Mouse (Mus musculus): ENCODE results near the gene Zbtb7a. TPM values are rescaled to one million over a fixed set of nuclear protein-coding genes. Genes with fewer than 3 reads are reported as not detected.

Gene Zbtb7a
- polyA plus RNA-seq, 1 experiment from 2014 or later, result 16.2 TPM

DNA sequence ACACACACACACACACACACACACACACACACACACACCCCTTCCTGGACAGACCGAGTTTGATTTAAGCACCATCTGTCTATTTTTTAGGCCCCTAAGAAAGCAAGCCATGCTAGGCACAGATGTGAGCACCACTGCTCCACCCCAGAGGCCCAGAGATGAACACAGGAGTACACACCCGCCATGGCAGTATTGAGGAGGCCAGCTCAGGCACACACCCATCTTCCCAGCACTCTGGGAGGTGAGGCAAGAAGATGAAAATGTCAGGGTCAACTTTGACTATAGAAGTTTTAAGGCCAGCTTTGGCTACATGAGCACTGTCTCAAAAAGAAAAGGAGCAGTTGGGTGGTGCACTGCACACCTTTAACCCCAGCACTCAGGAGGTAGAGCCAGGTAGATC is 12.1 kb upstream of the Zbtb7a start:
- 90% methylated on average over 2 of the region's 2 CpGs for whole genome bisulfite sequencing
- Histone ChIP-seq H3K4me3 (no peak overlapping the region), H3K36me3 (replicated peaks) (peaks cover 50% of the 10 kb centered on the region), H3K9ac (no peak overlapping the region), H3K4me1 (no peaks in the 10 kb centered on the region), H3K27me3 (replicated peaks) (no peaks in the 10 kb centered on the region), H3K9me3 (no peaks in the 10 kb centered on the region), H3K4me2 (no peak overlapping the region), H3K27ac (no peak overlapping the region)
- no peak for ATAC-seq (replicated peaks)

DNA sequence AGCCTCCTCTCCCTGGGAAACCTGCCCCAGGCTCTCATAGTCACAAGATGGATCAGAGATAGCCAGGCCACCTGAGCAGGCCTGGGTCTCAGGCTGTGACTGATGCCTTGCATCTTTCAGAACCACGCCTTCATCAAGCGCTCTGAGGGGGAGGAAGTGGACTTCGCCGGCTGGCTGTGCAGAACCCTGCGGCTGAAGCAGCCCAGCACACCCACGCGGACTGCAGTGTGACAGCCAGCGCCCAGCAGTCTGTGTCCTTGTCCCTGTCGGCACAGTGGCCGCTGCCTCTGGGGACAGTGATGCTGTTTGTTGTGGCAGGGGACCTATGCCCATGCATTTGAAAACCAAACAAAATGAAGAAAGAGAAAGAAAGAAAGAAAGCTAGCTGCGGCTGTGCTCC is 11.5 kb upstream of the Zbtb7a start:
- peaks cover 3% of the 10 kb centered on the region; the same call in 1 of the 2 replicates for H3K27me3 ChIP-seq (replicated peaks)
- H3K9me3 ChIP-seq, result no peaks in the 10 kb centered on the region
- H3K4me1 ChIP-seq, result peaks cover 1% of the 10 kb centered on the region; the same call in 1 of the 2 replicates
- H3K4me2 ChIP-seq, result no peak overlapping the region
- H3K36me3 ChIP-seq (replicated peaks), result peaks cover 46% of the 10 kb centered on the region
- H3K4me3 ChIP-seq, result no peak overlapping the region
- no peak overlapping the region for H3K9ac ChIP-seq
- 86% methylated on average over 11 of the region's 11 CpGs for WGBS
- no peak overlapping the region for H3K27ac ChIP-seq
- no peak for ATAC-seq (replicated peaks)

DNA sequence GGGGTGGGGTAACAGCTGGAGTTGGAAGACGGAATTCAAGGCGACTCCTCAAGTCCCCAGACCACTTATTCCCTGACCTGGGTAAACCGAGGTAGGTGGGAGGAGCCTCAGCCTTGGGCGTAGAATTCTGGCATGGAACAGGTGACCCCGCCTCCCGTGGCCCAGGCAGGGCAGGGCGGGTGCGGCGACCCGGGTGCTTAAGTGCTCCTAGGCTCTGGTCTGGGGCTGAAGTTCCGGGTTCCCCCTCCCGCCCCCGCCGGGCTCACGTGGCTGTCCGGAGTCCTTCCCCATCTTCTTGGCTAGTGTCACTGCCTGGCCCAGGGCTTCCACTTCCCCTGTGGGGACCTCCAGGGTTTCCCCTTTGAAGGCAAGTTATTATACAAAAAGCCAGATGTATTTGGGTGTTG is 836 bp upstream of the Zbtb7a start:
- Histone ChIP-seq H3K36me3 (replicated peaks) (no peaks in the 10 kb centered on the region), H3K4me1 (peaks cover 32% of the 10 kb centered on the region), H3K27ac (no peak overlapping the region), H3K4me2 (no peak overlapping the region), H3K4me3 (no peak overlapping the region), H3K9ac (no peak overlapping the region), H3K9me3 (no peaks in the 10 kb centered on the region), H3K27me3 (replicated peaks) (peaks cover 33% of the 10 kb centered on the region)
- ATAC-seq (replicated peaks), result no peak
- WGBS, result under 1% methylated on average over 16 of the region's 16 CpGs

DNA sequence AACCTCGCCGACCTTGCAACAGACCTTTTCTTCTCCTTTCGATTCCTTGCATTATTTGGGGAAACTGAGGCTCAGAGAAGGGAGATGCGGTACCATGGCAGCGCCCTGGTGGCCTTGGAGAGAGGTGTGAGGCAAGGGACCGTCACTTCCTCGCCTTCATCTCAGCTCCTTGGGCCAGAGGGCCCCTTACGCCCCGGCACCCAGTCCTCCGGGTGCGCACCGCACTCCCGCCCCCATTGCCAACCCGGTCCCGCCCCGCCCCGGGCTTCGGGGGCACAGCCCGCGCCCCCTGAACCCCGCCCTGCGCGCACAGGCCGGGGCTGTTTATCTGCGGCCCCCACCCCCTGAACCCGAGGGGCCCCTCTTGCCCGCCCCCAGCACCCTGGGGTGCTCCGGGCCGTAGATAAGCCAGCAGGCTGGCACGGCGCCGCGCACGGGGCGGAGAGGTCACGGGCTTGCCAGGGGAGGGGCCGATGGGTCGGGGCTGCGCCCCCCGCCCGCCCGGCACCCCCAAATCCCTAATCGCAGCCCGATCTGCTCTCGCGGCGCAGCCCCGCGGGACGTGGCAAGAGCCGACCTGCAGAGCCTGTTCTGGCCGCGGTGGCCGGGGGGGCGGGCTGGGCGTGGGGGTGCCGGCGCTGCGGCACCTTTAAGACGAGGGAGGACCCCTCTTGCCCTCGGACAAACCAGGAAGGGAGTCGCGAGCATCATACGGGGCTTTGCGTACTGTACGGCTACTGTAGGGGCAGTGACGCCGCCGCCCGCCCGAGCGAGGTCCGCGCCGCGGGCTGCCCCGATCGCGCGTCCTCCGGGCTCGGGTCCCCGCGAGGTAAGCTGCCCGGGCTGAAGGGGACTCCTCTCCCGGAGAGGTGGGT is 1.0 kb downstream of the Zbtb7a start:
- H3K4me2 ChIP-seq, result peak overlapping the region; percentile 92
- H3K9ac ChIP-seq, result peak overlapping the region; percentile 81
- H3K27ac ChIP-seq, result peak overlapping the region; percentile 90
- ATAC-seq (replicated peaks), result peak; percentile 21
- H3K27me3 ChIP-seq (replicated peaks), result peaks cover 23% of the 10 kb centered on the region
- peak overlapping the region; percentile 87 for H3K4me3 ChIP-seq
- H3K4me1 ChIP-seq, result peaks cover 44% of the 10 kb centered on the region
- no peaks in the 10 kb centered on the region for H3K9me3 ChIP-seq
- no peaks in the 10 kb centered on the region for H3K36me3 ChIP-seq (replicated peaks)
- under 1% methylated on average over 69 of the region's 86 CpGs for WGBS

DNA sequence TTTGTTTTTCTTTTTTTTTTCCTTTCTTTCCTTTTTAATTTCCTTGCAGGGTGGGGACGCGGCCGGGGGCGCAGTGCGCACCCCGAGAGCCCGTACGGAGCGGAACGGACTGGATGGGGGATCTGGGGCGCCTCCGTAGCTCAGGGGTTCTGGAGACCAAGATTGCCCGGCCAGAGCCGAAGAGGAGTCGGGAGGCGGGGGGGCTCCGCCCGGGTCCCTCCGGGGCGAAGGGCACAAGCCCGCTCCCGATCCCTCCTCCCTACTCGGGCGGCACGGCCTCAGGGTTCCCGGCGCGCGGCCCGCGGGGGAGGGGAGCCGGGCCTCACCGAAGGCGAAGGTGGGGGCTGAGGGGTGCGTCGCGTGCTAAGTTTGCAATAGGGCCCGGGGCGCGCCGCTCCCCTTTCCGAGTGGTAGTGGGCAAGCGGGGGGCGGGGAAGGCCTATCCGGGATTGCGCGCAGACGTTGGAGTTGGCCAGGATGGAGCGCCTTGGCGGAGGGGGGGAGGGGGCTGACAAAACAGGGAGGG is 1.7 kb downstream of the Zbtb7a start:
- WGBS, result under 1% methylated on average over 43 of the region's 50 CpGs
- peak overlapping the region; percentile 90 for H3K27ac ChIP-seq
- peaks cover 51% of the 10 kb centered on the region for H3K4me1 ChIP-seq
- ATAC-seq (replicated peaks), result peak; percentile 58
- H3K27me3 ChIP-seq (replicated peaks), result peaks cover 23% of the 10 kb centered on the region
- H3K4me3 ChIP-seq, result peak overlapping the region; percentile 87
- no peaks in the 10 kb centered on the region for H3K9me3 ChIP-seq
- peak overlapping the region; percentile 81 for H3K9ac ChIP-seq
- peak overlapping the region; percentile 92 for H3K4me2 ChIP-seq
- H3K36me3 ChIP-seq (replicated peaks), result no peaks in the 10 kb centered on the region

DNA sequence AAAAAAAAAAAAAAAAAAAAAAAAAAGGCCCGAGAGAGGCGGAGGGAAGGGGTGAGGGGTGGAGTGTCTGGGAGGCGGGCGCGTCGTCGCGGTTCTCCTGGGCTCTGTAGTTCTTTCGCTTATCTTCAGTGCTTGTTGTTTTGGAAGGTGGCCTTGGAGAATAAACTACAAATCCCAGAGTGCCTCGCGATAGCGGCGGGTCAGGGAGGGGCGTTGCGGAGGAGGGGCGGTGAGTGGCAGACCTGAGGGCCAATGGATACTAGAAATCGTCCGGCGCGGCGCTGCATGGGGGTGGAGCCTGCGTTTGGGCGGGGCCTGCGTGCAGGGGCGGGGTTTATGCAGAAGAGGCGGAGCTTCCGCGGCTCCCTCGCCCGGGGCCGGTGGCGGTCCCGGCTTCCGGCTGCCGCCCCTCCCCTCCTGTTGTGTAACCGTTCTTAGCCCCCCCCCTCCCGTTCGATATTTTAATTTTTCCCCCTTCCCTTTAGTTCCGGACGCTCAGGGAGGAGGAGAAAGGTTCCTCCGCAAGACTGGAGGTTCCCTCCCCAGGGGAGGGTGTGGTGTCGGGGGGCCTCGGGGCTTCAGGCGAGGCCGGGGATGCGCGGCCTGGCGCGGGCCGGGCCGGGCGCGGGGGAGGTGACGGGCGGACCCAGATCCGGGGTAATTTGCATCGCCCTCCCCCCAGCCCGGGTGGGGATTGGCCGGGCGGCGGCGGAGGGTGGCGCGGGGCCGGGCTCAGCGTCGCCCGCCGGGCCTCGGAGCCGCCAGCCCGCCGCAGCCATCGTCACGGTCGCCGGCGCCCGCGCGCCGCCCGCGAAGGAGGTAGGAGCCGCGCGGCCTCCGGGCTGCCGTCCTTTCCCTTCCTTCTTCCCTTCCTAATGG is 2.5 kb downstream of the Zbtb7a start:
- peak overlapping the region; percentile 92 for H3K4me2 ChIP-seq
- peak overlapping the region; percentile 81 for H3K9ac ChIP-seq
- H3K36me3 ChIP-seq (replicated peaks), result no peaks in the 10 kb centered on the region
- peaks cover 57% of the 10 kb centered on the region for H3K4me1 ChIP-seq
- no peaks in the 10 kb centered on the region for H3K9me3 ChIP-seq
- H3K27me3 ChIP-seq (replicated peaks), result peaks cover 23% of the 10 kb centered on the region
- under 1% methylated on average over 79 of the region's 89 CpGs for WGBS
- peak overlapping the region; percentile 90 for H3K27ac ChIP-seq
- H3K4me3 ChIP-seq, result peak overlapping the region; percentile 87
- ATAC-seq (replicated peaks), result peak; percentile 90

DNA sequence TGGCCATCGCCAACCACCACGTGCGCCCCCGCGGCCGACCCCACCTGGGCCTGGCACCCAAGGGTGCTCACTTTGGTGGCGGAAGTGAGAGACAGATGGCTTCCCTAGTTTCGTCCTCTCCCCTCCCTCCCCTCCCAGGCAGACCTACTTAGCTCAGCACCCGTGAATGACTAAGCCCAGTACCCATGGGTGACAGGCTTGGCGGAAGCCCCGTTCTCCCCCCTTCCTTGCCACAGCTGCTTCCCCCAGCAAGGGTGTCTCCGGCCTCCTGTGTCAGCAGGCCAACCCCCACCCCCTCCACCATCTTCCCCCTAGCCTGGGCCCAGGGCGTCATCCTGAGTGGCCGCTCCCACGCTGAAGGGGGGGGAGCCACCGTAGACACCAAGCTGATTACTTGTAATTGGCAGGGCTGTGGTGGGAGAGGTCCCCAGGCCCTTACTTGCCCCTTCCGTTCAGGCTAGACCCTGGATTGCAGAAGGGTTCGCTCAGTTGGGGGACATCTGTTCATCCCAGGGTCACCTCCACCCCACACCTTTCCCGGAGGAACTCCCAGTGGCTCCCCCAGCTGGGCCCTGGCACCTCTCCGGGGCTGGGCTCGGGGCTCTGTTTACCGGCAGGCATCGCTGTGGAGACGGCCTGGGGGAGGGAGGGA is 3.2 kb downstream of the Zbtb7a start:
- no peaks in the 10 kb centered on the region for H3K36me3 ChIP-seq (replicated peaks)
- H3K27me3 ChIP-seq (replicated peaks), result peaks cover 18% of the 10 kb centered on the region
- H3K4me2 ChIP-seq, result peak overlapping the region; percentile 84
- peak; percentile 0; the same call in 1 of the 2 replicates for ATAC-seq (replicated peaks)
- peak overlapping the region; percentile 87 for H3K4me3 ChIP-seq
- peaks cover 61% of the 10 kb centered on the region for H3K4me1 ChIP-seq
- no peaks in the 10 kb centered on the region for H3K9me3 ChIP-seq
- 3% methylated on average over 21 of the region's 24 CpGs for WGBS
- H3K9ac ChIP-seq, result peak overlapping the region; percentile 75
- peak overlapping the region; percentile 78 for H3K27ac ChIP-seq

DNA sequence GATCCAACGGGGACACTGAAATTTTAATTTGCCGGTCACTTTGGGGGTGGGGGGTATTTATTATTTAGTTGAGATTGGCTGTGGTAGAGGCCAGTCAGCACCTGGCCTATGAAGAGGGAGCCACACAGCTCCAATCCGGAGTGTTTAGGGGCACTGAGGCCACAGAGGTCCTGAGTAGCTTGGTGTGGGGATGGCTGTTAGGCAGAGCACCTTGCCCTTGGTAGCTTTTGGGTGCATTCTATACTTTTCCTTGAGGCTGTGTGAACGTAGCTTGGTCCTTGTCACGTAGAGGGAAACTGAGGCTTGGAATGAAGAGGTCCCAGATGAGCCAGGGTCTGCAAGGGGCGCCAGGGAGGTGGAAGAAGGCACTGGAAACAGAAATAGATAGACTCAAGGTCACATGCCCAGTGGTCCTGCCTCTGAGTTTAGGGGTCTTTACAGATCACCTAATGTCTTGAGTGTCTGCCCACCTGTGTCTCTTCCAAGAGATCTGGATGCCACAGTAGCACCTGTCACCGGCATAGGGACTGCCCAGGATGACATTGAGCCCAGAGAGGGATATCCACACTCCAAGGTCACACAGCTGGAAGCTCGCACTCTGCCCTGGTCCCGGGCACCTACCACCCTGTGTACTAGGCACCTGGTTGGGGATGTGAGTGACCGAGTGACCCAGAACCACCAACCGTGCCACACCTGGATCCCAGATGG is 4.0 kb downstream of the Zbtb7a start:
- WGBS, result 60% methylated on average over 11 of the region's 11 CpGs
- peak overlapping the region; percentile 78 for H3K27ac ChIP-seq
- peaks cover 15% of the 10 kb centered on the region for H3K27me3 ChIP-seq (replicated peaks)
- H3K36me3 ChIP-seq (replicated peaks), result peaks cover 2% of the 10 kb centered on the region
- peak overlapping the region; percentile 84 for H3K4me2 ChIP-seq
- ATAC-seq (replicated peaks), result no peak
- peak overlapping the region; percentile 75 for H3K9ac ChIP-seq
- H3K9me3 ChIP-seq, result no peaks in the 10 kb centered on the region
- peak overlapping the region; percentile 87 for H3K4me3 ChIP-seq
- peaks cover 61% of the 10 kb centered on the region for H3K4me1 ChIP-seq

DNA sequence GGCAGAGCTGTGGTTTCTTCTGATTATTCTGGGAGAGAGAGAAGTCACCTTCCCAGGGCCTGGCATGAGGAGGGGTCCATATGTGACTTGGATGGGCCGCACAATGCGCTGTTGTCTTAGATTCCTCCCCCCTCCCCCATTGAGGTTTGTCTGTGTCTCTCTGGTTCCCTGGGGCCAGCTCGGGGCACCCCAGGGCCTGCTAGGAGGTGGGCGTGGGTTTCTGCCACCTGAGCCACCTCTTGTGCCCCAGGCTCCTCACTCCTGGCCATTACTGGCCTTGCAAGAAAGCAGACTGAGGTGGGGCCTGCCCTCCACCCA is 4.5 kb downstream of the Zbtb7a start:
- peak overlapping the region; percentile 87; the same call in 1 of the 2 replicates for H3K4me3 ChIP-seq
- H3K36me3 ChIP-seq (replicated peaks), result peaks cover 7% of the 10 kb centered on the region
- H3K27ac ChIP-seq, result no peak overlapping the region
- WGBS, result 67% methylated on average over 4 of the region's 4 CpGs
- no peak for ATAC-seq (replicated peaks)
- peaks cover 61% of the 10 kb centered on the region for H3K4me1 ChIP-seq
- no peak overlapping the region for H3K9ac ChIP-seq
- no peaks in the 10 kb centered on the region for H3K9me3 ChIP-seq
- H3K27me3 ChIP-seq (replicated peaks), result peaks cover 10% of the 10 kb centered on the region
- H3K4me2 ChIP-seq, result peak overlapping the region; percentile 84; the same call in 1 of the 2 replicates

DNA sequence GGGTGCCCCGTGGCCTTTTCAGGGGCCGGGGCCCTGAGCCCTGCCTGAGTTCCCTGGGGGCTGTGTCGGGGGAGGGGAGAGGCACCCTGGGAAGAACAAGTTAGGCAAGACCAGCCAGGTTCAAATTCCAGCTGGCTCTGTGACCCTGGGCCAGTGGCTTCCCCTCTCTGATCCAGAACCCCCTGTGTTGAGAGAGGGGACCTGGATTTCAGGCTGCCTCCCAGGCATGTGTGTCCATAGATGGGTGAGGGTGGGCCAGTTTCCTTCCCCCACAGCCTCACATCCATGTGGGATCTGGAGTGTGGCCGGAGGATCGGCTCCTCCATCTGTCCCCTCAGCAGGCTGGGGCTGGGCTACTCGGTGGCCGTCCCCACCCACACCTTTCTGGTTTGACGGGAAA is 5.0 kb downstream of the Zbtb7a start:
- no peak for ATAC-seq (replicated peaks)
- peaks cover 12% of the 10 kb centered on the region for H3K36me3 ChIP-seq (replicated peaks)
- no peaks in the 10 kb centered on the region for H3K9me3 ChIP-seq
- H3K9ac ChIP-seq, result peak overlapping the region; percentile 30; the same call in 1 of the 2 replicates
- H3K4me3 ChIP-seq, result no peak overlapping the region
- WGBS, result 71% methylated on average over 8 of the region's 8 CpGs
- 0 out of 2 replicates have a peak overlapping the region, but pooled peaks have one; percentile 84 for H3K4me2 ChIP-seq
- peaks cover 59% of the 10 kb centered on the region for H3K4me1 ChIP-seq
- H3K27ac ChIP-seq, result no peak overlapping the region
- peaks cover 5% of the 10 kb centered on the region for H3K27me3 ChIP-seq (replicated peaks)

DNA sequence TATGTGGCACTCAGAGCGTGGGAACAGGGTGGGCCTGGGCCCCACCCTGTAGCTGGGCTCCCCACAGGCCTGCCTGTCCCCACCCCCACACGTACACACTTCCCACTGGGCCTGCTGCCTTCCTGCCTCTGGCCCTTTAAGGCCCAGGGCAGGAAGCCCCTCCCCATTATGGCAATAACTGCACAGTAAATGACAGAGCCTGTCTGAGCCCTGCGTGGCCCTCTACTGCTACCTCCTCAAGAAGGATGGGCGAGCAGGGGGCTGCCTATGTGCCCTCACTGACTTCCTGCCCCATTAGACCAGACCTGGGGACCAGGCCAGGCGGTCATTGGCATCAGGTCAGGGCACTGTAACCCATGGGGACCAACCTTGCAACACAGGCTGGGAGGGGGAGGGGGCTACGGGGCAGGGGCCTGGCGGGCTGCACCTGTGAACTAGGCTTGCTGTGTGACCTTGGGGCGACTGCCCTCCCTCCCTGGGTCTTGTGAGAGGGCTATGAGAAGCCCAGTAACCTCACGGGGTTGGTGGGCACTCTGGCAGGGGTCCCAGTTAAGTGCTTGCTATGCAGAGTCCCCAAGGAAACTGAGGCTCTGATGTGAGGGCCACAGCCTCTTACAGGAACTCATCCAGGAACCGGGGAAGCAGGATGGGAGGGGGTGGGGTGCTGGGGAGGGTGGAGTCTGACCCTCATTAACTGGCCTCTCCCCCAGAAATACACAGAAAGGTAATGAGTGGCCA is 5.9 kb downstream of the Zbtb7a start:
- no peak for ATAC-seq (replicated peaks)
- Histone ChIP-seq H3K4me2 (peak overlapping the region; percentile 17; the same call in 1 of the 2 replicates), H3K36me3 (replicated peaks) (peaks cover 18% of the 10 kb centered on the region), H3K27ac (no peak overlapping the region), H3K4me1 (peaks cover 50% of the 10 kb centered on the region), H3K9me3 (no peaks in the 10 kb centered on the region), H3K9ac (no peak overlapping the region), H3K4me3 (no peak overlapping the region), H3K27me3 (replicated peaks) (no peaks in the 10 kb centered on the region)
- 66% methylated on average over 10 of the region's 10 CpGs for WGBS

Data from midbrain, embryonic 15.5 days (tissue).